Mouse (Mus musculus) midbrain, embryonic 11.5 days (tissue): Measurements from ENCODE around the gene Tbc1d10a. TPM values are rescaled to one million over a fixed set of nuclear protein-coding genes. Genes with fewer than 3 reads are reported as not detected.

Experiments used
- ATAC-seq: fragments of 200-750 bp; cut with Nextera tagmentation; 2 replicates; pipeline ENCODE4 v1.8.0; 2017; ENCODE audit warnings: moderate TSS enrichment, moderate library complexity; ENCODE audit not compliant: low FRiP score
- DNase-seq: peaks from one replicate; pipeline ENCODE4 v3.0.0; 2015; ENCODE audit warnings: low spot score; ENCODE audit errors: missing footprints
- H3K27ac ChIP-seq: fragments of 300-500 bp; sonication (generic); 2 replicates; pipeline ENCODE4 v1.5.1; 2014; ENCODE audit warnings: low read depth, low read length
- H3K27me3 ChIP-seq: fragments of 300-500 bp; sonication (generic); 2 replicates; pipeline ENCODE4 v1.6.1; 2014; ENCODE audit warnings: mild to moderate bottlenecking, low read length, moderate library complexity, mixed read lengths; ENCODE audit not compliant: control insufficient read depth, insufficient read depth
- H3K36me3 ChIP-seq: fragments of 300-500 bp; sonication (generic); 2 replicates; pipeline ENCODE4 v1.6.1; 2014; ENCODE audit warnings: mild to moderate bottlenecking, low read length, moderate library complexity, mixed read lengths; ENCODE audit not compliant: control insufficient read depth, insufficient read depth
- H3K4me1 ChIP-seq: fragments of 300-500 bp; sonication (generic); 2 replicates; pipeline ENCODE4 v1.6.1; 2014; ENCODE audit warnings: low read length; ENCODE audit not compliant: control insufficient read depth, insufficient read depth
- H3K4me2 ChIP-seq: fragments of 300-500 bp; sonication (generic); 2 replicates; pipeline ENCODE4 v1.6.1; 2014; ENCODE audit warnings: mild to moderate bottlenecking, moderate library complexity
- H3K4me3 ChIP-seq: fragments of 300-500 bp; sonication (generic); 2 replicates; pipeline ENCODE4 v1.5.1; 2014; ENCODE audit warnings: low read depth, low read length
- H3K9ac ChIP-seq: fragments of 300-500 bp; sonication (generic); 2 replicates; pipeline ENCODE4 v1.6.1; 2014; ENCODE audit warnings: low read length
- H3K9me3 ChIP-seq: fragments of 300-500 bp; sonication (generic); 2 replicates; pipeline ENCODE4 v1.6.1; 2016; ENCODE audit warnings: low read length; ENCODE audit not compliant: control insufficient read depth
- WGBS: fragments of 180-500 bp; shearing (Covaris S2); extraction: QIAGEN DNeasy Blood & Tissue Kit; methylation state at CpG from one replicate; pipeline ENCODE4 v1.1.7; 2014; 5-methylcytosine and 5-hydroxymethylcytosine counted together
- polyA plus RNA-seq: library from polyadenylated mRNA; unstranded; fragments of >200 nt; fragmentation: Nextera tagmentation; extraction: Ambion mirVana; gene quantifications from 2 replicates; pipeline ENCODE4 v1.2.1, GENCODE M21; 2014

Gene Tbc1d10a
- polyA plus RNA-seq, 1 experiment from 2014 or later = 17.3 TPM

DNA sequence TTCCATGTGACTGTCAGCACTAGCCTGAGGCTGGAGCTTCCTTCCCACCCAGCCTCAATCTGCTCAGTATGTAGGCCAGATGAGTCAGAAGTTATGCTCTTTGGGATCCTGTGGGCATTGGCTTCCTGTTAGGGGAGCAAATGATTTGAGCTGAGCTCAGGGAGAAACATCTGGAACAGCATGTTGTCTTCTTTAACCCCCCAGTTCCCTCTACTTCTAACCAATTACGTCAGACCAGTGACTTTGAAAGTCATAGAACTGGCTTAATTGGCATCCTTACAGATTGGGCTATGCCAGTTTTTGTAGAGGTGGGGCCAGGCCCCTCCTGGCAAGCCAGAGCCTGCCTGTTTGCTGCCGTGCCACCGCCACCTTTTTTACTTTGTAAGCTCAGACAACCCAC, 4.1 kb downstream of the Tbc1d10a start:
- H3K4me2 ChIP-seq = no peak overlapping the region
- 78% methylated on average over 3 of the region's 3 CpGs for WGBS
- H3K27me3 ChIP-seq = no peaks in the 10 kb centered on the region
- peaks cover 7% of the 10 kb centered on the region for H3K4me1 ChIP-seq
- no peak for ATAC-seq
- DNase-seq = no peak
- H3K9me3 ChIP-seq = no peaks in the 10 kb centered on the region
- no peak overlapping the region for H3K27ac ChIP-seq
- H3K4me3 ChIP-seq = no peak overlapping the region
- H3K9ac ChIP-seq = no peak overlapping the region
- H3K36me3 ChIP-seq = no peaks in the 10 kb centered on the region

GRCm38 (mm10) chr11:4192757-4193156, 6.2 kb downstream of the Tbc1d10a start:
- DNase-seq (no peak), ATAC-seq (no peak)
- Histone ChIP-seq H3K4me2 (no peak overlapping the region), H3K9ac (no peak overlapping the region), H3K27ac (no peak overlapping the region), H3K4me3 (no peak overlapping the region), H3K4me1 (peaks cover 1% of the 10 kb centered on the region), H3K9me3 (no peaks in the 10 kb centered on the region), H3K36me3 (no peaks in the 10 kb centered on the region), H3K27me3 (no peaks in the 10 kb centered on the region)
- 86% methylated on average over 3 of the region's 3 CpGs for WGBS

DNA sequence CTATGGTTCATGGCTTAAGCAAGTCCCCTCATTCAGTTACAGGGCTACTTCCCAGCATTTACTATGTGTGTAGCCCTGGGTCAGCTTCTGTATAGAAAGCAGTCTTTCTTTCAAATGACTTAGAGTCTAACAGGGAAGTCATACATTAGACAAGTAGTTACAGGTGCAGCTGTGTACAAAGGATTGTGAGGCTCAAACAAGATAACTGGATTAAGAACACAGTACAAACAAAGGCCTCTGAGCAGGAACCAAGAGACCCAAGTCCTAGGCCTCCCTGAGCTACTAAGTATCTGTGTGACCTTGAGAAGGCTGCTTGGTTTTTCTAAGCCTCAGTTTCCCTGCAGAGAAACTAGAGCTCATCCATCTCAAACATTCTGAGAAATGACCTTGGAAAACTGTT, 6.8 kb downstream of the Tbc1d10a start:
- Histone ChIP-seq H3K4me3 (no peak overlapping the region), H3K4me2 (no peak overlapping the region), H3K4me1 (no peaks in the 10 kb centered on the region), H3K9ac (no peak overlapping the region), H3K27me3 (no peaks in the 10 kb centered on the region), H3K9me3 (no peaks in the 10 kb centered on the region), H3K27ac (no peak overlapping the region), H3K36me3 (no peaks in the 10 kb centered on the region)
- no peak for ATAC-seq
- DNase-seq = no peak

GRCm38 (mm10) chr11:4195597-4196031, 9.0 kb downstream of the Tbc1d10a start:
- no peak overlapping the region for H3K4me3 ChIP-seq
- H3K27me3 ChIP-seq = no peaks in the 10 kb centered on the region
- WGBS = 84% methylated on average over 3 of the region's 3 CpGs
- H3K27ac ChIP-seq = no peak overlapping the region
- no peak for DNase-seq
- ATAC-seq = no peak
- no peaks in the 10 kb centered on the region for H3K9me3 ChIP-seq
- H3K4me2 ChIP-seq = no peak overlapping the region
- no peaks in the 10 kb centered on the region for H3K36me3 ChIP-seq
- H3K4me1 ChIP-seq = no peaks in the 10 kb centered on the region
- no peak overlapping the region for H3K9ac ChIP-seq

DNA sequence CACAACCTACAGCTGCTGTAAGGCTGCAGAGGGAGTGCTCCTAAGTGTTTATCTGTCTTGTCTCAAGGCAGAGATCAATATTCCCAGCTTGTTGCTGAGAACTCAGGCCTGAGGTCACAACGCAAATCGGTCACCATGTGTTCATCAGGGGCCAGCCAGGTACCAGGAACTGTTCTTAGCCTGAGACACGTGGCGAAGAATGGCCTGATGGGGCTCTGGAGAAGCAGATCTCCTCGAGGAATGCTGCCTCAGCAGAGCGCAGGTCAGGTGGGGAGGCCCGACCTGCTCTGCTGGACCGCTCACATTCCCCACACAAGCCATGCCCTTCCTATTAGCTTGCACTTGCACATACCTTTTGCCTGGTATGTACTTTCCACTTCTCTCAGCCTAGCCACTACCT, 10.0 kb downstream of the Tbc1d10a start:
- Histone ChIP-seq H3K27me3 (no peaks in the 10 kb centered on the region), H3K4me1 (no peaks in the 10 kb centered on the region), H3K27ac (no peak overlapping the region), H3K36me3 (no peaks in the 10 kb centered on the region), H3K4me2 (no peak overlapping the region), H3K9ac (no peak overlapping the region), H3K4me3 (no peak overlapping the region), H3K9me3 (no peaks in the 10 kb centered on the region)
- 79% methylated on average over 8 of the region's 8 CpGs for WGBS
- ATAC-seq = no peak
- no peak for DNase-seq

- H3K4me3 ChIP-seq = no peak overlapping the region
- no peak overlapping the region for H3K4me2 ChIP-seq
- no peaks in the 10 kb centered on the region for H3K4me1 ChIP-seq
- H3K27me3 ChIP-seq = no peaks in the 10 kb centered on the region
- H3K36me3 ChIP-seq = no peaks in the 10 kb centered on the region
- H3K9me3 ChIP-seq = no peaks in the 10 kb centered on the region
- no peak overlapping the region for H3K9ac ChIP-seq
- no peak for DNase-seq
- WGBS = 47% methylated on average over 1 of the region's 1 CpGs
- ATAC-seq = no peak
- H3K27ac ChIP-seq = no peak overlapping the region
Measured at GRCm38 (mm10) chr11:4197691-4198090, 11.1 kb downstream of the Tbc1d10a start.

DNA sequence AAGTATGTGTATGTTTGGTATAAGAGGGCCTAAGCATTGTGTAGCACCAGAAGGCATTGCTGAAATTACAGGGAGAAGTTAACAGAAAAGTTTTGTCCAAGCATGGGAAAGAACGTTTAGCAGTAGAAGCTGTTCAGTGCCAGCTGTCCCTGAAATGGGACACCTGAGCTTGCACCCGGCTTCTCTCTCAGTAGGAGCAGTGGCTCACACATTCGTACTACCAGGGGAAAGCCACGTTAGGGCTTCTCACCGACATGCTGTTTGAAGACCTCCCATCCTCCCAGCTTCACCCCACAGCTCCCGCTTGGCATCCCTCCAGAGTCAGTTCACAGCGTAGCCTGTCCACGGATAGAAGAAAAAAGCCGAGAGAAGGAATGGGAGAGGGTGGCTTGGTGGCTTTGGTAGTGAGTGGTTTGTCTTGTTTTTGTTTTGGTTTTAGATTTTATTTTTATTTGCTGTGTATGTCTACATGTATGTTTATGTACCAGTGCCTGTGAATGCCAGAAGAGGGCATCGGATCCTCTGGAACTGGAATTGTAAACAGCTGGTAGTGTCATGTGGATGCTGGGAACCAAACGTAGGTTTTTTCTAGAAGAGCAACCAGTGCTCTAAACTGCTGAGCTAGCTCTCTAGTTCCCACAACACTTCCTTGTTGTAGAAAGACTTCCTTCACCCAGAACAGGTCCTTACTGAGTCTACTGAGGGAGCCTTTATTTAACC, 15.6 kb downstream of the Tbc1d10a start:
- DNase-seq (no peak), ATAC-seq (no peak)
- H3K4me3 ChIP-seq = no peak overlapping the region
- H3K4me2 ChIP-seq = no peak overlapping the region
- H3K27ac ChIP-seq = no peak overlapping the region
- no peaks in the 10 kb centered on the region for H3K9me3 ChIP-seq
- H3K9ac ChIP-seq = no peak overlapping the region
- H3K27me3 ChIP-seq = no peaks in the 10 kb centered on the region
- H3K36me3 ChIP-seq = no peaks in the 10 kb centered on the region
- 88% methylated on average over 11 of the region's 11 CpGs for WGBS
- no peaks in the 10 kb centered on the region for H3K4me1 ChIP-seq

DNA sequence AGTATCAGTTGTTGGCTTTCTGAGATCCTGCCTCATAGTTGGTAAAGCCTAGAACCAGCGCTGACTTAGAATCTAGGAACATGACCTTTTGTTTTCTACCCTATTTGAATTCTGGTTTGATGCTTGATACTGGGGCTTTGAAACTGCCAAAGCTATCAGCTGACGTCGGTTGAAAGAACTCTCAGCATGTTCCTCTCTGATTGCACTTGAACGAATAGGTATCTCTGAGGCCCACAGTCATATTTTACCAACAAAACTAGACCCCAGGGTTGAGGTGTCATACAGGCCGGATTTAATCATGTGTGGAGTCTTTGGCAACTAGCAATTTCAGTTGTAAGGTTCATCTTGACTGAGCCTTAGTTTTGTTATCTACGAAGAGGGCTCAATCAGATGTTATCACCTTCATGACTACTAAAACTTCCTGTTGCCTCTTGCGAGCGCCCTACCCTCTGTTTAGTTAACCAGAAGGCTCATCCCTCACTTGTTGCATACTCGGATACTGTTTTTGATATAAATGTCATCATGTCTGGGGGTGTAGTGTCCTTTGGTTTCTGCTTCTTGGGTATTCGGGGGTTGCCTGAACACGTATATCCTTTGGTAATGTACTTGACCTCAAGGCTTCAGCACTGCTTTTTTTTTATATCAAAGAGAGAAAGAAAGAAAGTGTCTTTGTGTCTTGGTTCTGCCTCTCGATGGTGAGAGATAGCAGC, 16.6 kb downstream of the Tbc1d10a start:
- ATAC-seq (no peak), DNase-seq (no peak)
- Histone ChIP-seq H3K4me3 (no peak overlapping the region), H3K27me3 (no peaks in the 10 kb centered on the region), H3K36me3 (0 out of 2 replicates have a peak, but pooled peaks cover 2% of the 10 kb centered on the region), H3K27ac (no peak overlapping the region), H3K4me2 (no peak overlapping the region), H3K9ac (no peak overlapping the region), H3K9me3 (no peaks in the 10 kb centered on the region), H3K4me1 (no peaks in the 10 kb centered on the region)
- WGBS = 87% methylated on average over 12 of the region's 12 CpGs

GRCm38 (mm10) chr11:4203705-4204074, 17.1 kb downstream of the Tbc1d10a start:
- H3K27ac ChIP-seq = no peak overlapping the region
- H3K4me1 ChIP-seq = no peaks in the 10 kb centered on the region
- no peak for ATAC-seq
- H3K27me3 ChIP-seq = no peaks in the 10 kb centered on the region
- 0 out of 2 replicates have a peak, but pooled peaks cover 2% of the 10 kb centered on the region for H3K36me3 ChIP-seq
- H3K9ac ChIP-seq = no peak overlapping the region
- H3K9me3 ChIP-seq = no peaks in the 10 kb centered on the region
- WGBS = 53% methylated on average over 2 of the region's 2 CpGs
- DNase-seq = no peak
- no peak overlapping the region for H3K4me2 ChIP-seq
- no peak overlapping the region for H3K4me3 ChIP-seq
